Mouse (Mus musculus): ENCODE measurements at regions not wholly inside any gene's neighbourhood (a gene's known extent, or its start where the extent isn't known, plus 50 kb on each side); places are given as distances from the start of the nearest gene placed in this dataset.

- TF ChIP-seq CTCF (IDR thresholded peaks at IDR 0.05; ENCODE audit: control insufficient read depth, insufficient read depth, insufficient read length) (no peak), USF1 (IDR thresholded peaks at IDR 0.05; ENCODE audit: low read depth) (no peak), MAX (IDR thresholded peaks at IDR 0.05) (no peak), MYOD1 (IDR thresholded peaks at IDR 0.05; ENCODE audit: control insufficient read depth, insufficient read length, low read depth) (no peak), CEBPB (IDR thresholded peaks at IDR 0.05; ENCODE audit: low read depth) (no peak)
Measured at GRCm38 (mm10) chr9:26635211-26635610, 98.3 kb upstream of the B3gat1 start.

All from C2C12 (cell line).